Comparison of ENCODE assay signal across 27 mouse cellular contexts in the genomic region with DNA sequence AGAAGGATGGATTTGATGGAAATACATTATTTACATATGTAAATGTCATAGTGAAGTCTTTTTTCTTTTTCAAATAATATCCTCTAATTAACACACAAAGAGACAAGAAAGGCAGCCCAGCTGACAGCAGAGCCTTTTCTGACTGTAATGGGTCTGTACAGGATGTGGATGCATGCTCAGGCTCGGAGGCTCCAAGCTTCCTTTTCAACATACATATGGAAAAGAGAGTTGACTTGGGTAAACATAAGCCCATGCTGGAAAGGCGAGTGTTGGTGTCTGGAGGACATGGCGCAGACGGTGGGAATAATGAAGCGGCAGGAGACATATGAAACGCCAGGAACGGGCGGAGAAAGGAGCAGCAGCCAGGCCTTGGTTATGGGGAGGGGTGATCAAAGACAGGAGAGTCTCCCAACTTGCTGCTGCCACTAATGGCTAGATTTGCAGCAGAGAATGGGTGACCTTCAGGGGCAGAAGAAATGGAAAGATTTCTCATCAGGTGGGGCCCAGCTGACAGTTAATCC.
DNase-seq lines count a peak whose midpoint lies in the region; ATAC-seq and TF ChIP-seq lines count a peak whose summit lies in the region.
"Had no signal": no experiment of that assay in that cellular context is flagged by ENCODE, and none has a peak within 500 bp of the region (broad histone marks: within the 10 kb centered on the region; RNA-seq: fewer than 3 reads in every experiment).

No protein-coding gene starts in this region.

- ATAC-seq in hindbrain, postnatal 0 days, result no peak
- ATAC-seq in midbrain, embryonic 11.5 days (ENCODE audit: low FRiP score), result no peak
- ATAC-seq in midbrain, embryonic 14.5 days (ENCODE audit: low FRiP score, low TSS enrichment), result no peak
- ATAC-seq in midbrain, embryonic 15.5 days (replicated peaks), result no peak
- ATAC-seq: CD4-positive, CD25-positive, alpha-beta regulatory T cell, adult 4 months; intestine, embryonic 15.5 days had no signal

- H3K4me3 ChIP-seq in hindbrain, embryonic 10.5 days, result no peak overlapping the region
- no peak overlapping the region for H3K4me3 ChIP-seq in hindbrain, postnatal 0 days (ENCODE audit: low read length)
- no peak overlapping the region for H3K4me3 ChIP-seq in midbrain, embryonic 11.5 days (ENCODE audit: low read depth, low read length)
- no peak overlapping the region for H3K4me3 ChIP-seq in midbrain, embryonic 14.5 days (replicated peaks; ENCODE audit: low read depth, low read length)
- no peak overlapping the region for H3K4me3 ChIP-seq in midbrain, embryonic 15.5 days
- H3K4me3 ChIP-seq: embryonic facial prominence, embryonic 12.5 days; embryonic facial prominence, embryonic 15.5 days; erythroblast, embryonic 14.5 days; forebrain, embryonic 12.5 days; heart, adult 2 months; heart, embryonic 10.5 days; heart, embryonic 13.5 days; hindbrain, embryonic 12.5 days; hindbrain, embryonic 15.5 days; intestine, embryonic 15.5 days had no signal

- DNase-seq in hindbrain, embryonic 10.5 days (ENCODE audit: low spot score), result no peak
- no peak for DNase-seq in hindbrain, postnatal 0 days (ENCODE audit: low spot score)
- DNase-seq in midbrain, embryonic 11.5 days (ENCODE audit: low spot score, missing footprints), result peak; percentile 81
- no peak for DNase-seq in midbrain, embryonic 14.5 days
- DNase-seq in brain, embryonic 18.5 days (ENCODE audit: low read depth, low spot score), result peak; percentile 34
- no peak for DNase-seq in embryo, embryonic 11 days
- DNase-seq: adrenal gland, adult 2 months; adrenal gland, postnatal 14 days; cerebellum, adult 18-20 months; cerebellum, adult 9-10 months; cerebellum, postnatal 14 days; gastrocnemius, postnatal 10 days; gastrocnemius, postnatal 36 days; heart, adult 2 months; heart, postnatal 14 days; heart, postnatal 4 days had no signal

- 75% methylated on average over 8 of the region's 8 CpGs for WGBS in hindbrain, embryonic 10.5 days
- 52% methylated on average over 8 of the region's 8 CpGs for WGBS in hindbrain, postnatal 0 days
- 55% methylated on average over 8 of the region's 8 CpGs for WGBS in midbrain, embryonic 11.5 days
- 49% methylated on average over 8 of the region's 8 CpGs for WGBS in midbrain, embryonic 14.5 days
- 49% methylated on average over 8 of the region's 8 CpGs for WGBS in midbrain, embryonic 15.5 days

- no peak overlapping the region for H3K9ac ChIP-seq in hindbrain, postnatal 0 days (replicated peaks; ENCODE audit: low read length)
- no peak overlapping the region for H3K9ac ChIP-seq in midbrain, embryonic 11.5 days (ENCODE audit: low read length)
- H3K9ac ChIP-seq in midbrain, embryonic 14.5 days (replicated peaks; ENCODE audit: low read length), result no peak overlapping the region
- H3K9ac ChIP-seq in midbrain, embryonic 15.5 days, result no peak overlapping the region
- H3K9ac ChIP-seq: embryonic facial prominence, embryonic 12.5 days; embryonic facial prominence, embryonic 15.5 days; forebrain, embryonic 12.5 days; heart, embryonic 13.5 days; hindbrain, embryonic 12.5 days; hindbrain, embryonic 15.5 days; intestine, embryonic 15.5 days had no signal

- TF ChIP-seq CTCF in hindbrain, postnatal 0 days (IDR thresholded peaks at IDR 0.05; ENCODE audit: low read depth), result no peak

- H3K9me3 ChIP-seq in hindbrain, embryonic 10.5 days, result no peaks in the 10 kb centered on the region
- no peaks in the 10 kb centered on the region for H3K9me3 ChIP-seq in hindbrain, postnatal 0 days (ENCODE audit: low read length)
- H3K9me3 ChIP-seq in midbrain, embryonic 11.5 days (ENCODE audit: control insufficient read depth, low read length), result no peaks in the 10 kb centered on the region
- no peaks in the 10 kb centered on the region for H3K9me3 ChIP-seq in midbrain, embryonic 14.5 days (ENCODE audit: control insufficient read depth, low read length)
- H3K9me3 ChIP-seq in midbrain, embryonic 15.5 days, result no peaks in the 10 kb centered on the region
- H3K9me3 ChIP-seq: embryonic facial prominence, embryonic 12.5 days; embryonic facial prominence, embryonic 15.5 days; forebrain, embryonic 12.5 days; heart, embryonic 10.5 days; heart, embryonic 13.5 days; hindbrain, embryonic 12.5 days; hindbrain, embryonic 15.5 days; intestine, embryonic 15.5 days had no signal

- H3K27ac ChIP-seq in hindbrain, embryonic 10.5 days, result peak overlapping the region; percentile 0; the same call in 1 of the 2 replicates
- no peak overlapping the region for H3K27ac ChIP-seq in hindbrain, postnatal 0 days
- no peak overlapping the region; the same call in 1 of the 2 replicates for H3K27ac ChIP-seq in midbrain, embryonic 11.5 days (ENCODE audit: low read depth, low read length)
- H3K27ac ChIP-seq in midbrain, embryonic 14.5 days (replicated peaks; ENCODE audit: low read depth, low read length), result no peak overlapping the region
- H3K27ac ChIP-seq in midbrain, embryonic 15.5 days, result 0 out of 2 replicates have a peak overlapping the region, but pooled peaks have one; percentile 18
- H3K27ac ChIP-seq: embryonic facial prominence, embryonic 12.5 days; embryonic facial prominence, embryonic 15.5 days; forebrain, embryonic 12.5 days; heart, adult 2 months; heart, embryonic 10.5 days; heart, embryonic 13.5 days; hindbrain, embryonic 12.5 days; hindbrain, embryonic 15.5 days; intestine, embryonic 15.5 days had no signal

- H3K4me1 ChIP-seq in hindbrain, embryonic 10.5 days (replicated peaks), result peaks cover 48% of the 10 kb centered on the region
- H3K4me1 ChIP-seq in hindbrain, postnatal 0 days (ENCODE audit: insufficient read depth, low read length), result no peaks in the 10 kb centered on the region
- peaks cover 14% of the 10 kb centered on the region for H3K4me1 ChIP-seq in midbrain, embryonic 11.5 days (ENCODE audit: control insufficient read depth, insufficient read depth, low read length)
- H3K4me1 ChIP-seq in midbrain, embryonic 14.5 days (ENCODE audit: control insufficient read depth, insufficient read depth, low read length), result peaks cover 16% of the 10 kb centered on the region
- peaks cover 22% of the 10 kb centered on the region for H3K4me1 ChIP-seq in midbrain, embryonic 15.5 days
- H3K4me1 ChIP-seq: embryonic facial prominence, embryonic 12.5 days had no signal

- H3K36me3 ChIP-seq in hindbrain, embryonic 10.5 days, result no peaks in the 10 kb centered on the region
- no peaks in the 10 kb centered on the region for H3K36me3 ChIP-seq in hindbrain, postnatal 0 days (ENCODE audit: insufficient read depth, low read length)
- no peaks in the 10 kb centered on the region for H3K36me3 ChIP-seq in midbrain, embryonic 11.5 days (ENCODE audit: control insufficient read depth, insufficient read depth, low read length)
- no peaks in the 10 kb centered on the region for H3K36me3 ChIP-seq in midbrain, embryonic 14.5 days (ENCODE audit: control insufficient read depth, insufficient read depth, low read length)
- no peaks in the 10 kb centered on the region for H3K36me3 ChIP-seq in midbrain, embryonic 15.5 days (replicated peaks)
- H3K36me3 ChIP-seq: embryonic facial prominence, embryonic 12.5 days; embryonic facial prominence, embryonic 15.5 days; forebrain, embryonic 12.5 days; heart, embryonic 10.5 days; heart, embryonic 13.5 days; hindbrain, embryonic 12.5 days; hindbrain, embryonic 15.5 days; intestine, embryonic 15.5 days had no signal

- peaks cover 5% of the 10 kb centered on the region; the same call in 1 of the 2 replicates for H3K27me3 ChIP-seq in hindbrain, embryonic 10.5 days (ENCODE audit: insufficient read depth, poor library complexity, severe bottlenecking)
- H3K27me3 ChIP-seq in hindbrain, postnatal 0 days (ENCODE audit: insufficient read depth, low read length), result no peaks in the 10 kb centered on the region
- H3K27me3 ChIP-seq in midbrain, embryonic 11.5 days (ENCODE audit: control insufficient read depth, insufficient read depth, low read length), result no peaks in the 10 kb centered on the region
- H3K27me3 ChIP-seq in midbrain, embryonic 14.5 days (ENCODE audit: control insufficient read depth, insufficient read depth, low read length), result no peaks in the 10 kb centered on the region
- H3K27me3 ChIP-seq in midbrain, embryonic 15.5 days (replicated peaks), result no peaks in the 10 kb centered on the region
- H3K27me3 ChIP-seq: embryonic facial prominence, embryonic 15.5 days; hindbrain, embryonic 15.5 days; intestine, embryonic 15.5 days had no signal

- H3K4me2 ChIP-seq in hindbrain, postnatal 0 days (ENCODE audit: low read depth, low read length), result no peak overlapping the region
- no peak overlapping the region for H3K4me2 ChIP-seq in midbrain, embryonic 11.5 days
- H3K4me2 ChIP-seq in midbrain, embryonic 14.5 days (ENCODE audit: low read length), result no peak overlapping the region
- H3K4me2 ChIP-seq in midbrain, embryonic 15.5 days, result no peak overlapping the region
- H3K4me2 ChIP-seq: embryonic facial prominence, embryonic 12.5 days; embryonic facial prominence, embryonic 15.5 days; forebrain, embryonic 12.5 days; heart, embryonic 13.5 days; hindbrain, embryonic 12.5 days; hindbrain, embryonic 15.5 days; intestine, embryonic 15.5 days had no signal

Comparison
In these comparisons a context has a peak if more than half of its experiments do, and no peak if none do; other contexts are left out.
1. DNase-seq: peak in midbrain, embryonic 11.5 days (single experiment) and brain, embryonic 18.5 days (single experiment); none in hindbrain, embryonic 10.5 days (single experiment), hindbrain, postnatal 0 days (single experiment), midbrain, embryonic 14.5 days (single experiment) and embryo, embryonic 11 days (single experiment).
2. H3K27ac ChIP-seq: peak in hindbrain, embryonic 10.5 days (single experiment) and midbrain, embryonic 15.5 days (single experiment); none in hindbrain, postnatal 0 days (single experiment), midbrain, embryonic 11.5 days (single experiment) and midbrain, embryonic 14.5 days (single experiment).